Mouse (Mus musculus) lung, adult 18-20 months (tissue): ENCODE results near the gene Scaf11.
"Not testable (repeated sequence)": the region's sequence is repeated elsewhere in the genome, so short reads cannot be mapped to it uniquely, and the experiment has no call there.

Experiments used
- DNase-seq, 2 experiments: peaks; one replicate each; pipeline ENCODE4 v3.0.0; 2022; ENCODE audit warnings: mixed read lengths in 2 of 2

The Scaf11 gene

DNA sequence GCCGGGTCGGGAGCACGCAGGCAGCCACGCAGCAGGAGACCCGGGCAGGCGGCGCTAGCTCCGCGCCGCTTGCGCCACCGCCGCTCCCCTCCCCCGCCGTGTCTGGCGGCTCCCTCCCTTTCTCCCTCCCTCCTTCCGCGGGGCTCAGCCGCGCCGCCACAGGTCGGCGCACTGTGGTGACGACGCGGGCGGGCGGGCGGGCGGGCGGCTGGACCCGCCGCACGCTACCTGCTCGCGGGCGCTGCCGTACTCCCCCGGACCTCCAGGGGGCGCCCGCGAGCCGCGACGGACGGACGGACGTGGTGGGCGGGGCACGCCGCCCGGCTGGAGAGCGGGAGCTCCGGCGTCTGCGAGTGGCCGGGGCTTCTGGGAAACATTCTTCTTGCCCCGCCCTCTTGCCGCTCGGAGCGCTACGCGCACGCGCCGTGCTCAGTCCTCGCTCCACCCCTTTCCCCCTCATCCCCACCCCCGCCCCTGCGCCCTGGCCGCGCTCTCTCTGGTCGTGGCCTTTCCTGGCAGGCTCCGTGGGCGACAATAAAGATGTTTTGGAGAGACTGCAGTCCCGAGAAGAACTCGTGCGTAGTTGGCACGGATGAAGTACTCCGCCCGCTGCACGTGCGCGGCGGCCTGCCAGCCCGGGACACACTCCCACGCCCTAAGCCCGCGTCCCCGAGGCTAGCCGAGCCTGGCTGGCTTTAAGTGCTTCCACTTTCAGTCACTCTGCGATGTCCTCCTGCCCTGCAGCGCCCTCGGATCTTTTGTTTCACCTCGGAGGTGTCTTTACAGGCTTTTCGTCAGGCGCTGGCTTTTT lies at the start of gene Scaf11:
Scaf11 (minus strand) TSS at position 114 of the 811 bp plus-strand sequence.
- DNase-seq, result peak; percentile 94 to 95

DNA sequence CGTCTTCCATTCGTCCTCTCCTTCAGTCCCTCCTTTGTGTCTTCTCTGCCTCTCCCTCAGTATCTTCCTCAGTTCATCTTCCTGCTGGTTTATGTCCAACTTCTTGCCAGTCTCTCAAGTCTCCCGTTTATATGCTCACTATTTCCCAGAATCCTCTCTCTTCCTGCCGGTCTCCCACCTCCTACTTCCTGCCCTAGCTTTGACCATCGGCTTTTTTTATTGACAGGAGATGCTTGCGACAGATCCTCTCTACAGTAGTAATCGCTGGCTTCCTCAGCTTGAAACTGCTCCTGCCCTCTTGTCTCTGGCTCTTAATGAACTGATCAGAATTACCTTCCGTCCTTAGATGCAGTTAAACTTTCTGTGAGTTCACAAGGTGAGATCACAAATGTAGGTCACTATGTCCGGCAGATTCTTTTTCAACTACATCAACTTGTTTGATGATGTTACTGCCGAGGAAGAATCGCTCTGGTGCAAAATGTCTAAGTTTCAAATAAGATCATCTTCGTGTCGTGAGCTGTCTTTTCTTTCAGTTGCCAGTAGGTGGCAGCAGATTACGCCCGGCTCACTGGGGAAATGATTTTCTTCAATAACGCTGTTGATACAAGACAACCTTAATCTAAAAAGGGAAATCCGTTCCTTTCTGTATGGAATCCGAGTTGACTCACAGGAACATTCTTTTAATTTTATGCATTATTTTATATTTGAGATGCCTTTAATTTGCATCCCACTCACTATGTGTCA lies 46.6 kb upstream of the Scaf11 start:
- DNase-seq, result peak; percentile 30 to 45

DNA sequence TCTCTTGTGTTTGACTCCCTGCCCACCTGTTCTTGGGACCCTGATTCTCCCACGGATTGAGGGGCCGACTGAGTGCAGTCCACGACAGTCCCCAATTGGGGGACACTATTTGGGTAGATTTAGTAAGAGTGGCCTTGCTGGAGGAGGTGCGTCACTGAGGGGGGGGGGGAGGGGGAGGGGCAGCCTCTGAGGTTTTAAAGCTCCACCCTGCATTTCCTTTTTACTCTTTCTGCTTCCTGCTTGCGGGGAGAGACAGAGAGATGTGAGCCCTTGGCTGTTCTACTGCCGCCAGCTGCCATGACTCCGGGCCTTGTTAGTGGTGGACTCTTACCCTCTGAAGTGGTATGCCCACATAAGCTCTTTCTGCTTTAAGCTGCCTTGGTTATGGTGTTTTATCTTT lies 37.0 kb upstream of the Scaf11 start:
- no peak for DNase-seq

DNA sequence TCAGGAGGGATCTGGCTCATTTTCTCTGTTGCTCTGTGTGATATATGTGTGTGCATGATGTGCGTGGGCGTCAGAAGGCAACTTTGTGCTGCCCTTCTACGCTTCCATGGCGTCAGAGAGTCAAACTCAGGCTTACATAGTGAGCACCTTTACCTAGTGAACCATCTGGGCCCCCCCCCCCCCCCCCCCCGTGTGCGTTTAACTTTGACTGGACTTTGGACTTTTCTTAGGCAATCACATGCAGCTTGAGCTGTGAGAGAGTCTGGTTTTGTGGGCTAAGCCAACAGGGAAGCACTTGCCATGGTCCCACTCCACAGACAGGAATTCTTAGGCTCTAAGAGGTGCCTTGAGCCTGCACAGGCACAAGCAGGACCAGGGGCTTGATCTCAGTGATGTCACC lies 33.6 kb upstream of the Scaf11 start:
- DNase-seq, result no peak

DNA sequence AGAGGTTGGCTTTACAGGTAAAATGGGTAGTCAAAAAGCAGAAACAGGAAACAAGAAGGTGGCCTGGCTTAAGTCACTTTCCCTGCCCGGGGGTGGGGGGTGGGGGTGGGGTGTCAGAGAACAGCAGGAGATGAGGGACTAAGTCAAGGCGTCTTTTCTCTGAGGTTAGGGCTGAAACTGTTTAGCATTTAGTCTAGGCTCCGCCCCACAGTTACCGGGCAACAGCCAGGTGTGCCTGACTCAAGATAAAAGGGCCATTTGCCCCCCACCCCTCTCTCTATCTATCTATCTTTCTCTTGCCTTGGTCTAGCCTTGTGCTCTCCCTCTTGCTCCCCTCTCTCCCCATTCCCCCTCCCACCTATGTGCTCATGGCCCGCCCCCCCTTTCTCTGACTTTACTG lies 32.9 kb upstream of the Scaf11 start:
- no peak for DNase-seq

DNA sequence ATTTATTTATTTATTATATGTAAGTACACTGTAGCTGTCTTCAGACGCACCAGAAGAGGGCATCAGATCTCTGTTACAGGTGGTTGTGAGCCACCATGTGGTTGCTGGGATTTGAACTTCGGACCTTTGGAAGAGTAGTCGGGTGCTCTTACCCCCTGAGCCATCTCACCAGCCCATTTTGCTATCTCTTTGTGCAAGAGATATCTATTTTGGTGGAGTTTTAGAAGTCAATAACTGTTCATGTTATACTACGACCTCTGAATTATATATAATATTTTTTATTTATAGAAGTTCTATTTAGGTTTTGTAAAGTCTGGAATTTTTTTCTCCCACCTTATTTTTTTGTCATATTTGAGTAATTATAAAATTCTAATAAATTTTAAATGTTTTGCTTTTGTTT lies 32.3 kb upstream of the Scaf11 start:
- not testable (repeated sequence) for DNase-seq

DNA sequence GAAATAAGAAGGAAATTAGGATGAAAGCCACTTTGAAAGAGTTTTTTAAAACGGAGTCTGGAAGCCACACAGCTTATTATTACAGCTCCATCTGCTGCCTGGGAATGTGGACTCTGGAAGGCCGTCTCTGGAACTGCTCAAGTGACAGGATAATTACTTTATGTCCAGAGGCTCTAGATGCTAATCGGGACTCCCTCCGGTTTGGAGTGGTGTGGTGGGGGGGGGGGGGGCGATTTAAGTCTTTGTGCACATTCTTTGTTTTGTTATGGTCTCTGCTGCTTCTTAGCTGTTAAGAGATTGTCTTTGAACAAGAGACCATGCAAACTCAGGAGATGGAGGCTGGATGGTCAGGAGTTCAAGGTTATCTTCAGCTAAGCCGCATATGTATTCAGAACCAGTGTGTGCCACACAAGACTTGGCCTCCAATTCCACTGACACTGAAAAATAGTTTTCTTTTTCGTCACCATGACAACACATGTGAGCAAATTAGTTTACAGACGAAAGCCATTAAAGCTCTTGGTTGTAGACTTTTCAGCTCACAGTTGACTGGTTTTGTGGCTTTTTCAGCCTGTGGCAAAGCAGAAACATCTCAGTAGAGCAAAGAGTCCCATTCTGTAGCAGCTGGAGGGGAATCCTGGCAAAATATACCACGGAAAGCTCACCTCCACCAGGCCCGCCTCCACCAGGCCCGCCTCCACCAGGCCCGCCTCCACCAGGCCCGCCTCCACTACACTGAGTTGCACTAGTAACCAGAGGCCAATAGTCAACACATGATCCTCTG lies 31.4 kb upstream of the Scaf11 start:
- DNase-seq, result no peak

DNA sequence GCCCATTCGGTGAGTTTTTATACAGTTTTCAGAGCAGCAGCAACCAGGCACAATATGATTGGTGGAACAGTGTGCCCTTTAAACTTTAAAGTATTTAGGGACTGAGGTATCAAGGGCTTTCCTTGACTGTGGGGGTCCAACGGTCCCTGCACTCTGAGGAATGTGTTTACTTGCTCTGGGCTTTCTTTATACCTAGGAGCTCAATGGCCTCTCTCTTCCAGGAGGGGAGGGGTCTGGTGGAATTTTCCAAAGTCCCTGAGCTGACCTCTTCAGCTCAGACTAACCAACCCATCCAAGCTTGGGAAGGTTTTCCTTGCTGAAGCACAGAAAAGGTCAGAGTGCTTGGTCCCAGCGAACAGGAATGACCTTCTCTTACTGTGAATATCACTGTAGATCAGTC lies 30.8 kb upstream of the Scaf11 start:
- DNase-seq, result no peak

DNA sequence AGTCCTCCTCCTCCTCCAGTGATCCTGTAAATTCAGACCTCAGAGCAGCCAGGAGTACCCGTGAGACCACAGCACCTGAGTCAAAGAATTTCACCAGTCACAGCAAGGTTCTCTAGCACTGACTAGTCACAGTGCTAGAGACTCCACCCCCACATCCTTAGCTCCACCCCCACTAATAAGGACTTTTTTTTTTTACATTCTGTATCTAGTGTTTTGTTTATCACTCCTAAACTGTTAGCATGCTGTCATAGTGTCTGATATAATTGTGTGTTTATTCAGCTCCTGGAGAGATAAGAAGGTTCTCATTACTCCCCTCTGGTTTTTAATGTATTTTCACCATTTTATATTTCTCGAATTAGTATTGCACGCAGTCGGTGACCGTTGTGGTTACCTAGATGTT lies 29.5 kb upstream of the Scaf11 start:
- no peak for DNase-seq

DNA sequence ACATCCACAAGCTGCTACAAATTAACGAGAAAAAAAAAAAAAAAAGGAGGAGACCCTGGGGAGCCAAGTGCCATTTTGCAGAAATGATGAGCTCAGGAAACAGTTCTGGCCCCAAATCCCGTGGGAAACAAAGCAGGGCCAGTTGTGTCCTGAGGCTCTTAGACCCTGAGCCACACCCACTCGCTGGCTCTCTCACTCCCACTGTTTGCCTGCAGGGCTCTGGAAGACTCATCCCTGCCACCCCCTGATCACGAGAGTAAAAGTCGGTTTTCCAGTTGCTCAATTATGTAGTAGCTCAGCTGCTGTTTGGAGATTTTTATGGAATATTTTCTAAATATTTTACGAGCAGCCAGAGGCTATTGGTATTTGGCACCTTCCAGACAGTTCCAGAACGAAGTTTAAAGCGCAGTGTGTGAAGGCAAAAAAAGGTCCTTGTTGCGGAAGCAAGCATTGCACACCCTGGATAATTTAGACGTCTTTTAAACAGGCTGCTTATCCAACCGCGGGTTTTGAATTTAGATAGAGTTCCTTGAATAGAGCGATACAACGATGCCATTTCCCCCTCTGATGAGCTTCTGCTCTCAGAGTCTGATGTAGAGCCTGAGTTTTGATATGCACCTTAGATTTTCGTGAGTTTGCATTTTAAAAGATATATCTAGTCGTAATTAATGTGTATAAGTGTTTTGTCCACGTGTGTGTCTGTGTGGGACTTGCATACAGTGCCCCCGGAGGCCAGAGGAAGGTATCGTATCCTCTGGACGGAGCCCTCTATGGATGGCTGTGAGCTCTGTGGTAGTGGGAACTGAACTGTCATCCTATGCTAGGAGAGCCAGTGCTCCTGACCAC lies 28.5 kb upstream of the Scaf11 start:
- no peak for DNase-seq

DNA sequence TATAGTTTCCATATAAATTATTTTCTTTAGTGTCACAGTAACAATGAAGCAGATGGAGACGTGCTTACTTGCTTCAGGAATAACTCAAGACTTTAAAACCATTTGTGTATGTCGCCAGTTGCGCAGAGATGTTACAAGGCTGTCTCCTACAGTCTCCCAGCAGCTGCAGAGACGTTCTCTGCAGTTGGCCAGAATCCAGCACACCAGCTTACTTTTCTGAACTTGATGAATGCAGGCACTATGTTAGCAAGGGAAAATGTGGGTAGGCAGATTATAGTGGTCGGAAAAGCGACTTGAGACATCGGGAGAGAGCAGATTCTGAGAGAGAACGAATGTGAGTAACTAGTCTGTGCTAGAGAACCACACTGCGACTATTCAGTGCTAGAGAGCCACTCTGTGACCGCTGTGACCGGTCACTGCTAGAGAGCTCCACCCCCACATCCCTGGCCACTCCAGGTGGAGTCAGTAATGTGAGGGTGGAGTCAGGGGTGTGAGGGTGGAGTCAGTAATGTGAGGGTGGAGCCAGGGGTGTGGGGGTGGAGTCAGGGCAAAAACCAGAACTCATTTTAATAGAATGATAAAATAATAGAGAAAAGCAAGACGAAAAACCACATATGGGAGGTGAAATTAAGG lies 26.5 kb upstream of the Scaf11 start:
- DNase-seq, result no peak

DNA sequence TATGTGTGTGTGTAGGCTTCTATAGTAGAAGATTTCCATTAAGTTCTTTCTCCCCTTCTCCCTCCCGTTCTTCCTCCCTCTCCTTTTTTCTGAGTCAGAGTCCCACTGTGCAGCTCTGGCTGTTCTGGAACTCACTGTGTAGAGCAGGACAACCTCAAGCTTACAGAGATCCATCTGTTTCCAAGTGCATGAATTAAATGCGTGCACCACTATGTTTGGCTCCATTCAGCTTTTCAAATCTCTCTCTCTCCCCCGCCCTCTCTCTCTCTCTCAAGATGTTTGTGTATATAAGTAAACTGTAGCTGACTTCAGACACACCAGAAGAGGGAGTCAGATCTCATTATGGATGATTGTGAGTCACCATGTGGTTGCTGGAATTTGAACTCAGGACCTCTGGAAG lies 20.2 kb upstream of the Scaf11 start:
- no peak for DNase-seq

DNA sequence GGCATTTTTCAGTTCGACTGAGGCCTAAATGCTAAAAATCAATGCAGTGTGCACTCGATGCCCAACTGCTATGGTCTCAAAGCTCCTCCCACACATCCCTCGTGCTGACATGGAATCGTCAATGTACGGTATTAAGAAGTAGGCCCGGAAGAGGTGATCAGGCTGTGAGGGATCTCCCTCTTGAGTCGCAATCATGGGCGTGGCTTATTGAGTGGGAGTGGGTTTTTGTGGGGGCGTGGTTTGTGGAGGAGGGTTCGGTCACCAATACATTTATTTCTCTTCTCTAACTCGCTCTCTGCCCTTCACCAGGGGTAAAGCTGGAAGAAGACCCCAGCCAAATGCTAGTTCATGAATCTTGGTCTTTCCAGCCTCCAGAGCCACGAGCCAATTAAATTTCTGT lies 17.4 kb upstream of the Scaf11 start:
- no peak for DNase-seq

DNA sequence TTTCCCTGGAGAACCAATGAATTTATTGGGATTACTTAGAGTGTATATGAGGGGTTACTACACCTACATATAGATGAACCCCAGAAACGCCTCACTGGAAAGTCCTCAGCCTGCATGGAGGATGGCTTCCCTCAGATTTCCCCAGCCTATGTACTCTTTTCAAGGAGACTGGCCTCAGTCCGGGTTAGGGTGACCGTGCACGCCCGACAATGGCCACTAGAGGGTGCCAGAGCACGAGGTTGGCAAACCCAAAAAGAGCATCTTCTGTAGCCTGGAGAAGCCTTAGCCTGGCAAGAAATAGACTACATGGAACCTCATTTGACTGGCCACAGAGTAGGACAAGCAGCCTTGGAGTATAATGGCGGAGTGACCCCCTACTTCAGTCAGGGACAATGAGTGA lies 15.7 kb upstream of the Scaf11 start:
- DNase-seq, result peak; percentile 81 to 85

DNA sequence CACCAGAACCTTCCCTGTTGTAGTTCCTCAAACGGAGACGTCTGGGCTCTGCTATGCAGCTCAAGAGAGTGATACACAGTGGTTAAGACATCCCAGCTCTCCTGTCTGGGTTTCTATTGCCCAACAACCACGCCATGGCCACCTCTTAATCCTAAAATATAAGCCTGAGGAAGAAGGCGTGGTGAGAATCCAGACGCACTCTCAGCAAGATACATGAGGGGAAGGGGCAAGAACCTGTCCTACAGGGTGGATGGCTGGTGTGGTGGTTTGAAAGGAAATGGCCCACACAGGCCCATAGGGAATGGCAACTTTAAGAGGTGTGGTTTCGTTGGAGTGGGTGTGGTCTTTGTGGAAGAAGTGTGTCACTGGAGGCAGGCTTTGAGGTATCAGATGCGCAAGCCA lies 14.9 kb upstream of the Scaf11 start:
- no peak for DNase-seq

DNA sequence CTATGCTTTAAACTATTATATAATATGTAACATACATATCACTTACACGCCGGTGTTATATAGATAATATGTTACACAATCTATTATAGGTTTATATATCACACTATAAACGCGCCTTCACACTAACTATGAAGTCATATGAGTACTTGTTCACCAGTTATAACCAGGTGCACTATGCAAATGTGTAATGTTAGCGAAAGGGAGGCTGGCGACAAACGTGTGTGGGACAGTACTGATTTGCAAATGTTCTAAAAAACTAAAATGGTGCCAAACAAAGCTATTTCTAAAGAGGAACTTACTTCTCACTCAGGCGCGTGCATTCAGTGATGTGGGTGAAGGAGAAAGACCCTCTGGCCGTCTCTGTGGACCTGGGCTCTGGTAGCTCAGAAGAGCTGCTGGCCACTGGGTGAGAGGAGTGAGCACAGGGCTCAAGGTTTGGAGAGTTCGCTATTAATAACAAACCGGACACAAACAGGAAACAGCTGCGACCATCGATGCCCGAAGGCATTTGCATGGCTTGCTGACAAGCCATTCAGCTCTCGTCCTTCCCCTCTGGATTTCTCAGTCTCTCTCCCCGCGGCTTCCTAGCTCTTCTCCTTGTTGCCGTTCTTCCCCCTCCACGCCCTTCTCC lies 13.8 kb upstream of the Scaf11 start:
- peak; percentile 48 to 57 for DNase-seq

DNA sequence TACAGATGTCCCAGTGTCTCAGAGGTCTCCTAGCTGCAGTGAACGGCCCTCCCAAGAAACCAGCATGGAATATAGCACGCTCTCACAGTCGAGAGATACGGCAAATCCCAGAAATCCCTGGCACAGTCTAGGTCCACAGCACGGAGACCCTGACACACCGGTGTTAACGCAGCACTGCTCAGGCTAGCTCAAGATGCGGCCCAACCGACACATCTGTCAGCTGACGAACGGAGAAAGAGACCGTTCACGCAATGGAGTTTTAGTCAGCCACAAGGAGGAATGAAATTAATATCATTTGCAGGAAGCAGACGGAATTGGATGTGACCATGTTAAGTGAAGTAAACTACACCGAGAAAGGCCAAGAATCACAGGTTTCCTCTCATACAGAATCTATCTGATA lies 13.3 kb upstream of the Scaf11 start:
- DNase-seq, result no peak

DNA sequence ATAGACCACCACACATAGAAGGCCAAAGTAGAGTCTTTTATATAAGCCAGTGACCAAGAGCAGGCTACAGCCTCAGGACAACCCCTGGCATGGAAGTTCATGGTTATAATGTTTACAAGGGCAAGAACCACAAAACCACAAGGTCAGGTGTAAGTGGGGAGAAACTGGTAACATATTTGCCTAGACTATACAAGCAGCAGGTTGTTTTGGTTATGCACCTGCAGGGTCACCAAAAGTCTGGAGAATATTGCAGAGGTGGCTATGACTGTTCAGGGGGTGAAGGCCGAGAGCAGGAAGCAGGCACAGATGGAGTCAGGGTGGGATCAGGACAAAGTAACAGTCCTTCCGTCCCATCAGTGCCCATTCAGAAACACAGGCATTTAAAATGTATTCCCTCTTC lies 7.7 kb upstream of the Scaf11 start:
- peak in 1 of 2 experiments; percentile 29 for DNase-seq

DNA sequence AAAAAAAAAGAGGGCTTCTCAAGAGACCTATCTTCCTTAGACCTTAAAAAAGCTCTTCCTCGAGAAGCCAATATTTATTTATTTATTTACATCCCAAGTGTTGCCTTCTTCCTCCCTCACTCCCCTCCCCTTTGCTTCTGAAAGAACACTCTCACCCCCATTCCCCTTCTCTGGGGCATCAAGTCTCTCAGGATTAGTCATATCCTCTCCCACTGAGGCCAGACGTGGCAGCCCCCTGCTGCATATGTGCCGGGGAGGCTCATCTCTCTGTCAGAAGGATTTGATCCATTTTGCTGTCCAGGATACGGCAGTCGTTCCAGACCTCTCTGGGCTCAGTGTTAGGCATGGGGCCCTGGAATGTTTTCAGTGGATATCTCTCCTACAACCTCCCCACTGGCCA lies 7.2 kb upstream of the Scaf11 start:
- no peak for DNase-seq

DNA sequence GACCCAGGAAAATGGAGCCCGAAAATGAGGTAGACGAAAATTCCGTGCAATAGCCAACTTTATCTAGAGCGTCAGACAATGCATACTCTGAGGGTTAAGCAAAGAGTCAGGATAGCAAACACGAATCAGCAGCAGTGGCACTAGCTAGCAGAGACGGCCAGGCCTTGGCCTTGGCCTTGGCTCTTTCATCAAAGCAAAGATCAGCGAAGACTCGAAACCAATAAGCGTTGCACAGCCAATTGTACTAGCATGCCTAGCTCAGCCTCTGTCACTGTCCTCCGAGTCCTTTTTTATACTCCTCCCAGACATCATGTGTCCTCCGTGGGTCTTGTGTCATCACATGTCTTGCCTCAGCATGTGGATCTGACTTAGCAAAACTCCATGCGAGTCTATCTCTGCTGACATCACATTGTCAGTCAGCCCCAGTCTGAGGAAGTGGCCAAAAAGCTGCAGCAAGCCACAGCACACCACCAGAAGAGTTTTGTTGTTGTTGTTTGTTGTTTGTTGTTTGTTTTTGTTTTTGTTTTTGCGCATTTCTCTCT lies 5.8 kb upstream of the Scaf11 start:
- DNase-seq, result no peak

DNA sequence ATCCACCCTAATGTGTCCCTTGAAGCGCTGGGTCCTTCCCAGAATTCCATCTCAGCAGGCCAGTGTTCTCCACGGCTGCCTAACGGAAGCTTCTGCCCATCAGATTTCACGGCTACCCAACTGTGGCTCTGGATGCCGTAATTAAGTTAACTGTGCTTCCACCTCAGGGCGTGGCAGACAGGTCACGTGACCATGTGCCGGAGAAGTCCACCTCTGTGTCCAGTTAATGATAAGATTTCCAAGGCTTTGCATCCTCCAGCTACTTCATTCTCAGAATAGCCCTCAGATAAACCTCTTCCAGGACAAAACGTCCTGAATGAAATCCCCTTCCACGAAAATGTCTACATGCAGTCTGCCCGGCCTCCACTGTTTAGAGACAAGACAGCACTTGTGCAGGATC lies 4.4 kb upstream of the Scaf11 start:
- no peak for DNase-seq
